Mouse (Mus musculus): ENCODE results near the gene Rras. TPM values are rescaled to one million over a fixed set of nuclear protein-coding genes. Genes with fewer than 3 reads are reported as not detected.

Gene Rras
- total and polyA plus RNA-seq, 3 experiments, result 5.0 to 24.1 TPM; not detected in 1

- H3K9ac ChIP-seq (ENCODE audit: control insufficient read depth, low read depth, low read length, poor library complexity, severe bottlenecking), result no peak overlapping the region
- H3K27ac ChIP-seq (ENCODE audit: control insufficient read depth, low read depth, low read length), result no peak overlapping the region
- no peak overlapping the region for H3K4me3 ChIP-seq (ENCODE audit: control insufficient read depth in 1 of 2, insufficient read depth in 1 of 2, low read depth in 2 of 2, low read length in 2 of 2)
- TF ChIP-seq RAD21 (IDR thresholded peaks at IDR 0.05; ENCODE audit: low read depth, low read length) (no peak), UBTF (IDR thresholded peaks at IDR 0.05; ENCODE audit: borderline replicate concordance, insufficient read depth, low read depth, low read length) (no peak), MAFK (IDR thresholded peaks at IDR 0.05; ENCODE audit: borderline replicate concordance, low read depth, low read length) (no peak)
- H3K4me1 ChIP-seq (ENCODE audit: control insufficient read depth in 1 of 2, insufficient read depth in 2 of 2, low read length in 2 of 2), result no peaks in the 10 kb centered on the region
- no peaks in the 10 kb centered on the region for H3K9me3 ChIP-seq (replicated peaks; ENCODE audit: insufficient read depth, low read length)
- peak; percentile 41 for DNase-seq (ENCODE audit: low read depth, low spot score)
- H3K79me2 ChIP-seq (ENCODE audit: control insufficient read depth, insufficient read depth, low read length, poor library complexity), result no peaks in the 10 kb centered on the region
- H3K36me3 ChIP-seq (ENCODE audit: control insufficient read depth in 1 of 2, insufficient read depth in 2 of 2, low read length in 2 of 2), result no peaks in the 10 kb centered on the region; a peak in 1 of 4 replicates
- no peaks in the 10 kb centered on the region for H3K27me3 ChIP-seq (ENCODE audit: control insufficient read depth in 1 of 2, insufficient read depth in 2 of 2, low read length in 2 of 2)
Measured at GRCm38 (mm10) chr7:45025601-45026220, 8.0 kb downstream of the Rras start.

- Histone ChIP-seq H3K27ac (ENCODE audit: control insufficient read depth, low read depth, low read length) (no peak overlapping the region), H3K4me1 (ENCODE audit: control insufficient read depth in 1 of 2, insufficient read depth in 2 of 2, low read length in 2 of 2) (no peaks in the 10 kb centered on the region), H3K4me3 (ENCODE audit: control insufficient read depth in 1 of 2, insufficient read depth in 1 of 2, low read depth in 2 of 2, low read length in 2 of 2) (no peak overlapping the region), H3K27me3 (ENCODE audit: control insufficient read depth in 1 of 2, insufficient read depth in 2 of 2, low read length in 2 of 2) (no peaks in the 10 kb centered on the region), H3K9me3 (replicated peaks; ENCODE audit: insufficient read depth, low read length) (no peaks in the 10 kb centered on the region), H3K9ac (ENCODE audit: control insufficient read depth, low read depth, low read length, poor library complexity, severe bottlenecking) (no peak overlapping the region), H3K79me2 (ENCODE audit: control insufficient read depth, insufficient read depth, low read length, poor library complexity) (no peaks in the 10 kb centered on the region), H3K36me3 (ENCODE audit: control insufficient read depth in 1 of 2, insufficient read depth in 2 of 2, low read length in 2 of 2) (no peaks in the 10 kb centered on the region; a peak in 1 of 4 replicates)
- TF ChIP-seq TBP (IDR thresholded peaks at IDR 0.05; ENCODE audit: low read depth, low read length) (no peak), MAX (IDR thresholded peaks at IDR 0.05; ENCODE audit: low read length) (no peak), KAT2A (conservative IDR thresholded peaks at IDR 0.05; ENCODE audit: low read depth, low read length) (no peak), EP300 (IDR thresholded peaks at IDR 0.05; ENCODE audit: low read depth in 1 of 2, low read length in 2 of 2) (no peak), UBTF (IDR thresholded peaks at IDR 0.05; ENCODE audit: borderline replicate concordance, insufficient read depth, low read depth, low read length) (no peak)
- no peak for DNase-seq (ENCODE audit: low read depth, low spot score)
Measured at GRCm38 (mm10) chr7:45026256-45026655, 8.5 kb downstream of the Rras start.

DNA sequence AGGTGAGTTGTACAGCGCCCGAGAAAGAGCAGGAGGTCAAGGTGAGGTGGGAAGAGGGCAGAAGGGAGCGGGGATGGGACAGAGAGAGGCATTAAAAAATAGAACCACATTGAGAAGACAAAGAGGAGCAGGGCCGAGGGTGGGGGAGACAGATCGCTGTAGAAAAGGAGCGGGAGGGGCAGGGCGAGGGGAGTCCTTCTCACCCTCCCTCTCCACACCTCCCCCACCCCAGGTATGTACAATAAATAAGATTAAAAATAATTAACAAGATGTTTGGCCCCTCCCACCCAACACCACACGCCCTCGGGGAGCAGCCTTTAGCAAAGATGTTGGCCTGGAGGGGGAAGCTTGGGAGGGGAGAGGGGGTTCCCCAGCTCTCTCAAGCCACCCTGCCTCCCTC, 10.0 kb downstream of the Rras start:
- Histone ChIP-seq H3K27me3 (ENCODE audit: control insufficient read depth in 1 of 2, insufficient read depth in 2 of 2, low read length in 2 of 2) (no peaks in the 10 kb centered on the region), H3K9me3 (replicated peaks; ENCODE audit: insufficient read depth, low read length) (no peaks in the 10 kb centered on the region), H3K27ac (ENCODE audit: control insufficient read depth, low read depth, low read length) (no peak overlapping the region), H3K9ac (ENCODE audit: control insufficient read depth, low read depth, low read length, poor library complexity, severe bottlenecking) (no peak overlapping the region), H3K36me3 (ENCODE audit: control insufficient read depth in 1 of 2, insufficient read depth in 2 of 2, low read length in 2 of 2) (no peaks in the 10 kb centered on the region; a peak in 1 of 4 replicates), H3K4me1 (ENCODE audit: control insufficient read depth in 1 of 2, insufficient read depth in 2 of 2, low read length in 2 of 2) (no peaks in the 10 kb centered on the region), H3K4me3 (ENCODE audit: control insufficient read depth in 1 of 2, insufficient read depth in 1 of 2, low read depth in 2 of 2, low read length in 2 of 2) (no peak overlapping the region), H3K79me2 (ENCODE audit: control insufficient read depth, insufficient read depth, low read length, poor library complexity) (no peaks in the 10 kb centered on the region)
- DNase-seq (ENCODE audit: low read depth, low spot score), result no peak
- TF ChIP-seq CHD1 (IDR thresholded peaks at IDR 0.05; ENCODE audit: low read depth, low read length) (no peak), POLR2AphosphoS2 (IDR thresholded peaks at IDR 0.05; ENCODE audit: low read length) (no peak), RAD21 (IDR thresholded peaks at IDR 0.05; ENCODE audit: low read depth, low read length) (no peak), USF2 (IDR thresholded peaks at IDR 0.05; ENCODE audit: borderline replicate concordance in 1 of 2, insufficient read depth in 1 of 2, low read depth in 1 of 2, low read length in 2 of 2) (no peak)

All from MEL (cell line).